In the genomic region with DNA sequence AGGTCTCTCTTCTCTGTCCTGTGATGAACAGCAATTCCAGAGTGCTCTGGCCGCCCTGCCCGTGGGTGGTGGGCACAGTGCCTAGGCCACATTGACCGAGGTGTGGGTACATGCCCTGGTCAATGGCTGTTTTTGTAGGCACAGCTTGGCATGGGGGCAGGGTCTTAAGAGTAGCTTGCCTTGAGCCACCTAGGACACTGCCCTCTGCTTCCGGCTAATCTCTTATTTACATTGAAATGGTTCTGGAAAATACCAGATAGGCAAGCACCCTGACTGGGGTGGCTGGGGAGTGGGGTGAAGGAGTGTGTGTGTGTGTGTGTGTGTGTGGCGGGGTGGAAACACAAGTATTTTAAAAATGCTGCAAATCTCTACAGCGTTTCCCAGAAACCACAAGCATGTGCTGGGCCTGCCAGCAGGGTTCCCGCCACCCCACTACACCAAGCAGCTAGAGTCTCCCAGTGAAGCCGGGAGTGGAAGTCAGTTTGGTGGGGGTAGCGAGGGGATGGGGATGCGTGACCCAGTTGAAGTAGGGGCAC, we compare ENCODE assay signal across 8 mouse cellular contexts. TPM values are rescaled to one million over a fixed set of nuclear protein-coding genes. Genes with fewer than 3 reads are reported as not detected.
DNase-seq lines count a peak whose midpoint lies in the region; ATAC-seq lines count a peak whose summit lies in the region.
"Had no signal": no experiment of that assay in that cellular context is flagged by ENCODE, and none has a peak within 500 bp of the region (broad histone marks: within the 10 kb centered on the region; RNA-seq: fewer than 3 reads in every experiment).

No protein-coding gene starts in this region.

- H3K27ac ChIP-seq in forebrain, embryonic 14.5 days (ENCODE audit: low read depth, low read length): 0 out of 2 replicates have a peak overlapping the region, but pooled peaks have one; percentile 39
- H3K27ac ChIP-seq in midbrain, embryonic 15.5 days: 0 out of 2 replicates have a peak overlapping the region, but pooled peaks have one; percentile 35

- no peak overlapping the region for H3K4me2 ChIP-seq in forebrain, embryonic 14.5 days (ENCODE audit: low read length)
- no peak overlapping the region for H3K4me2 ChIP-seq in midbrain, embryonic 15.5 days

- H3K27me3 ChIP-seq in forebrain, embryonic 14.5 days (replicated peaks; ENCODE audit: control insufficient read depth, insufficient read depth, low read length): no peaks in the 10 kb centered on the region
- no peaks in the 10 kb centered on the region for H3K27me3 ChIP-seq in midbrain, embryonic 15.5 days (replicated peaks)

- peak; percentile 73 for DNase-seq in ovary, adult 18-20 months (ENCODE audit: low spot score)
- no peak for DNase-seq in ovary, postnatal 10 days (ENCODE audit: low spot score)
- DNase-seq in forebrain, embryonic 14.5 days (ENCODE audit: low spot score): no peak
- peak; percentile 64 to 85 for DNase-seq in kidney, postnatal 25 days
- no peak for DNase-seq in thymus, postnatal 25 days
- no peak for DNase-seq in left cerebral cortex, postnatal 25 days (ENCODE audit: low spot score in 2 of 2)

- H3K36me3 ChIP-seq in forebrain, embryonic 14.5 days (ENCODE audit: control insufficient read depth, insufficient read depth, low read length): peaks cover 16% of the 10 kb centered on the region
- H3K36me3 ChIP-seq in midbrain, embryonic 15.5 days (replicated peaks): 0 out of 2 replicates have a peak, but pooled peaks cover 2% of the 10 kb centered on the region

- peaks cover 27% of the 10 kb centered on the region for H3K4me1 ChIP-seq in forebrain, embryonic 14.5 days (ENCODE audit: control insufficient read depth, insufficient read depth, low read length)
- peaks cover 40% of the 10 kb centered on the region for H3K4me1 ChIP-seq in midbrain, embryonic 15.5 days

- WGBS in forebrain, embryonic 14.5 days: 71% methylated on average over 10 of the region's 10 CpGs
- 65% methylated on average over 10 of the region's 10 CpGs for WGBS in midbrain, embryonic 15.5 days

- H3K9me3 ChIP-seq in forebrain, embryonic 14.5 days (replicated peaks; ENCODE audit: control insufficient read depth, low read length): no peaks in the 10 kb centered on the region
- no peaks in the 10 kb centered on the region for H3K9me3 ChIP-seq in midbrain, embryonic 15.5 days

- no peak for ATAC-seq in forebrain, embryonic 14.5 days
- no peak for ATAC-seq in midbrain, embryonic 15.5 days (replicated peaks)

- no peak overlapping the region; the same call in 1 of the 2 replicates for H3K9ac ChIP-seq in forebrain, embryonic 14.5 days (ENCODE audit: low read length)
- no peak overlapping the region for H3K9ac ChIP-seq in midbrain, embryonic 15.5 days

- intact Hi-C loops in left cerebral cortex, postnatal 25 days (cut with DNase I): no loop called here

- H3K4me3 ChIP-seq in forebrain, embryonic 14.5 days (ENCODE audit: low read depth, low read length): no peak overlapping the region
- H3K4me3 ChIP-seq in midbrain, embryonic 15.5 days: no peak overlapping the region

RNA-seq across cellular contexts. Expression of gene Gm10277, which starts 4.3 kb away (rescaled TPM):
- polyA plus RNA-seq in forebrain, embryonic 14.5 days (2014; fragmentation: Nextera tagmentation; extraction: Ambion mirVana): 0.55 and 0.85 TPM in 2 replicates
- polyA plus RNA-seq in midbrain, embryonic 15.5 days (2015; fragmentation: Nextera tagmentation; extraction: Ambion mirVana): 2.3 and 3.0 TPM in 2 replicates
- not detected for total RNA-seq in left cerebral cortex, postnatal 25 days (2021)
- polyA plus RNA-seq: cerebellum, adult 2 months had no signal

RNA-seq across cellular contexts. Expression of gene Myo18a, which starts 20.2 kb away (rescaled TPM):
- polyA plus RNA-seq in forebrain, embryonic 14.5 days (2014; fragmentation: Nextera tagmentation; extraction: Ambion mirVana): 30.0 and 37.1 TPM in 2 replicates
- polyA plus RNA-seq in midbrain, embryonic 15.5 days (2015; fragmentation: Nextera tagmentation; extraction: Ambion mirVana): 51.9 and 58.5 TPM in 2 replicates
- total RNA-seq in left cerebral cortex, postnatal 25 days (2021): 100 to 1,000 TPM; 156 to 157 TPM

RNA-seq across cellular contexts. Expression of gene Cryba1, which starts 58.2 kb away (rescaled TPM):
- polyA plus RNA-seq in forebrain, embryonic 14.5 days (2014; fragmentation: Nextera tagmentation; extraction: Ambion mirVana): 0.40 and 1.0 TPM in 2 replicates
- 0.31 and 0.53 TPM in 2 replicates for polyA plus RNA-seq in midbrain, embryonic 15.5 days (2015; fragmentation: Nextera tagmentation; extraction: Ambion mirVana)
- not detected for total RNA-seq in left cerebral cortex, postnatal 25 days (2021)
- polyA plus RNA-seq: cerebellum, adult 2 months had no signal

Comparison
In these comparisons a context has a peak if more than half of its experiments do, and no peak if none do; other contexts are left out.
1. DNase-seq: peak in ovary, adult 18-20 months (single experiment) and kidney, postnatal 25 days (2 of 2); none in ovary, postnatal 10 days (single experiment), forebrain, embryonic 14.5 days (single experiment), thymus, postnatal 25 days (single experiment) and left cerebral cortex, postnatal 25 days (0 of 2).